Mouse (Mus musculus) brain, embryonic 14.5 days (tissue): Measurements from ENCODE around the gene Use1.

Experiments
- CTCF ChIP-seq: fragments of 200-500 bp; IDR thresholded peaks from 2 replicates; pipeline ENCODE4 v1.5.1; 2012; ENCODE audit warnings: inconsistent platforms, mild to moderate bottlenecking, moderate library complexity, borderline replicate concordance; ENCODE audit not compliant: insufficient read depth, insufficient read length; ENCODE audit errors: extremely low read depth
- POLR2A ChIP-seq: fragments of 200-500 bp; IDR thresholded peaks from 2 replicates; pipeline ENCODE4 v1.6.1; 2012; ENCODE audit warnings: mild to moderate bottlenecking, inconsistent platforms, borderline replicate concordance; ENCODE audit not compliant: poor library complexity, insufficient read depth, insufficient read length, severe bottlenecking; ENCODE audit errors: extremely low read depth

GRCm38 (mm10) chr8:71375581-71376422 is 9.2 kb downstream of the Use1 start:
- TF ChIP-seq CTCF (no peak), POLR2A (0 out of 2 replicates have a peak, but pooled peaks have one; percentile 12)
